Mouse (Mus musculus) CH12F3 (cell line): ENCODE measurements around the gene Evi5.

Experiments
- in situ Hi-C: fragments of 300-500 bp; cut with MboI; formaldehyde crosslinking; loops from 2 replicates; pipeline ENCODE4 v1.14.3; 2020; ENCODE audit warnings: low sequenced_read_pairs

The Evi5 gene

DNA sequence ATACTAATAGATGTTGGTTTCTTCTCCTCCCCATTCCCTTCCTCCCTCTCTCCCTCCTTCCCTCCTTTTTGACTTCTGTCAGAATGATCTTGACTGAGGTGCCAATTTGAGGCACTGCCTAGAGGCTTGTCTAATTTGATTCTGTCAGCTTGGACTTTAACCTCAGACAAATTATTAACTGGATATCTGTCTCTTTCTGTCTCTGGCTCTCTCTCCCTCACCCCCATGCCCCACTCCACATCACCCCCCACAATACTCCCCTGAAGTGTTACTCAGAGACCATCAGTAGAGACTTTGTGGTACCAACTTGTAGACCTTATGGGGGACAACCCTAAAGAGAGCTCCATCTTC, 329 bp upstream of the Evi5 start:
- in situ Hi-C loops: loop anchor here (25.0 kb wide), 1 partner anchor 263 kb away; no protein-coding TSS in a partner anchor

DNA sequence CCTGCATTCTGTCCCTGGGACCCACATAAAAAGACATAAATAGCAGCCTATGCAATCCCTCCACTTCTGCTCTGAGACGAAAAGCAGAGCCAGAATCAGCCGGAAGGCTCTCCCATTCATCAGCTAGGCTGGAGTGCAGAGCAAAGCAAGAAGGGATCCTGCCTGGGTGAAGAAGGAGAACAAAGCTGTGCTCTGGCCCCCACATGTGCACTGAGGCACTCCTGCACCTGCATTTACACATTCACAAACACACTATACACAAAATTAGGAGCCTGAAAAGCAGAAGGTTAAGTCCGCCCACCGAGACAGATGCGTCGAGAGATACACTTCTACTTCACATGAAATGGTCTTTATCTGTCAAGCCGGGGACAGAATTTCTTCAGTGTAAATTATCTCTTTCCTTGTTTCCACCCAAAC, 1.0 kb downstream of the Evi5 start:
- in situ Hi-C loops: no loop called here

DNA sequence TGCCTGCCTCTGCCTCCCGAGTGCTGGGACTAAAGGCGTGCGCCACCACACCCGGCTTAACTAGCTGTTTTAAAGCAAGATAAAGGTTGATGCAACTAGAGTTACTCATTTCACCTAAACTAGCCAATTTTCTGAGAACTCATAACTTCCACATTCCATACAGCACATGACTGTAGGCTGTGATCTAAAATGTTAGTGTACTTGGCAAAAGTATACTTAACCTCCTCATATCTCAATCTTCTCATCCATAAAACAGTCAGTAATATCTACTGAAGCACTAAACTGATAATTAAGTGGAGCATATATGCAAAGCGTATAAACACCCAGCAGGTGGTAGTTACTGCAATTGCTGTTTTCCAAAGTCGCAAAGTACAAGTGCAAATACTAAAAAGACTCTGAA, 1.6 kb downstream of the Evi5 start:
- in situ Hi-C loops: no loop called here

- in situ Hi-C loops: no loop called here
These were observed 5.2 kb downstream of the Evi5 start for GRCm38 (mm10) chr5:107869701-107870100.

DNA sequence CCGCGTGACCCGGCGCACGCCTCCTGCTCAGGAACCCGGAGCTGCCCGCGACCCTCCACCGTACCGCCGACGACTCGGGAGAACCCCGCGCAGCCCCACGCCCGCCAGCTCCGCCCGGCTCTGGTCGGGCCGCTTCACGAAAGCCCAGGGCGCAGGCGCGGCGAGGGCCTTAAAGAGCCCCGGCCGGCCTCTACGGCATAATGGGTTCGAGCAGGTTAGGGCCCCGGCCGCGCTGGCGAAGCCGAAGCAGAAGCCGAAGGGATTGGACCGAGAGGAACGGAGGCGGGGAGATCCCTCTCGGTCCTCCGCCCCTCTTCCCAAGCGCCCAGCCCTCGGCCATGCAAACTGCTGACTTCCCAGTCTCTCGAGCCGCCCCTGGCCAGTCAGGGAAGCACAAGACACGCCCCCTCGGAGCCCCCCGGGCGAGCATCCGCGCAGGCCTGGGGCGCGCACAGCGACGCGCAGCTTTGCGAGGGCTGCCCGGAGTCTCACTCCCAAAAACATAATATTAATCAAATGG, 5.9 kb downstream of the Evi5 start:
- in situ Hi-C loops: no loop called here

DNA sequence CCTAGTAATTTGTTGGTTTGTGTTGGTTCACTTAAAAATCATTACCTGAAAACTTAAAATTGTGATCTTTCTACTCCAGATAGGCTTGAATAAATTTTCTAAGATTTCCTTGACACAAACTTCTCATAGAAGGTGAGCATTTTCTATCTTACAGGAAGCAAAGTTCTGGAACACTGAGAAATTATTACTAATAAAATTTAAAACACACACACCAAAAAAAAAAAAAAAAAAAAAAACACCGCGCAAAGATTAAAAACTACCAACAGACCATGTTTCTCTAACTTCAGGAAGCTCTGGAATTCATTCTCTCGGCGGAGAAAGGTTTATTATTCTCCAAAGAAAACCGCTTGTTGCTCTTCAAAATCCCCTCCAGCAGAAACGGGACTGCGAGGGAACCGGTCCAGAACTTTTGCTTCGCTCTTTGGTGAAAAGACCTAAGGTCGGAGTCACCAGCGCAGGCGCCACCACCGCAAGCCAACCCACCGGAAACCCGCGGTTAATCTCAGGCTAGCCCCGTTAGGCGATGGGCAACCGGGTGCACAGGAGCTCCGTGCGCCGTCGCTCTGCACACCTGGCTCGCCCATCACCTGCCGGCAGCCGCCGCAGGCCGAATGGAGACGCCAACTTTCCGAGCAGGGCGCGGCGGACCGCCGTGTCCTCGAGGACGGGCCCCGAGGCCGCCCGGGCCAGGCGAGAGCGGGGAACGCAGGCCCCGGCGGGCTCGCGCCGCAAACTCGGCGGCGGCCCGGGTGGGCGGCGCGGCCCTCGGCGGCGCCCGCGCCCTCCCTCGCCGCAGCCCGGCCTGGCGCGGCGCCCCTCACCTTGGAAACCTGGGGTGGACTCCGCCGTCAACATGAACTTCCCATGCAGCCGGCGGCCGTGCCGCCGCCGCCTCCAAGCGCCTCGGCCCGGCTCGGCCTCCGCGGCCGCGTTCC, 6.7 kb downstream of the Evi5 start:
- in situ Hi-C loops: no loop called here

DNA sequence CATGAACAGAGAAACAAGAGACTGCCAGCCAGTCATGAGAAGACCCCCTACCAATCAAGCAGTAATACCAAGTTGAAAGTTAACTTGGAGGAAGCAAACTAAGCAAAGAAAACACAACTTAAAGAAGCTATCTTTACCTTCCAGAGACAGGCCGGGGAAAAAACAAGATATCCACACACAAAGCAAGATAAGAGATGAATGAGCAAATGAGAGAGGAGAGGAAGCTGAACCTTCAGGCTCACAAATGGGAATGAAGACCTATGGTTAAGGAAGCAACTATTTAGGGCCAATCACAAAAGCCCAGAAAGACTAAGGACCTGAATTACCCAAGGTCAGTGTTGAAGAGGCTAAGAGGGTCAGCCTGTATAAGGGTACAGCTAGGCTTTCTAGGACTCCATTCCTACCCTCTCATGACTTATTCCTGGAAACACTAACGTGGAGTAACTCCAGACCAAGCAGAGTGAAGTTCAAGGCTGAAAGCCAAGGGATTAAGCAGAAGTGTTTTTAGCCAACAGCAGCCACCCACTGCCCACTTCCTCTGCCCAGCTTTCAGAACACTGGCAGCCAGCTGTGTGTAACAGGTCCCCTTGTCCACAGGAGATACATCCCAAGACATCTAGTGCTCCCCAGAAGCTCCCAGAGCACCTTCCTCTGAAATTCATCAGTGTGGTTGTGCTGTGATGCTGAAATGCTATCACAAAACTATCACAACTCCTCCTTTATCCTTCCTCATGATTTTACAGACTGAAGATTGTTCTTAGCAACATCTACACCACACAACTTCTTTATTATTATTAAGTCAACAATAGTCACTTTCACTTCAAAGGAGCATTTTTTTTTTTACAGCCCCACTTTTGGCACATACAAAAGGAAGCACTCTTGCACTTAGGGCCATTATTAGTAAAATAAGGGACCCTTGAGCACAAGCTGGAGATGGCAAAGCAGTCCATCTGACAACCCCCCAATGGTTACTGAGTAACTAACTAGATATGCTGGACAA, 8.5 kb downstream of the Evi5 start:
- in situ Hi-C loops: no loop called here

- in situ Hi-C loops: no loop called here
These were observed 10.9 kb downstream of the Evi5 start for GRCm38 (mm10) chr5:107863971-107864370.

DNA sequence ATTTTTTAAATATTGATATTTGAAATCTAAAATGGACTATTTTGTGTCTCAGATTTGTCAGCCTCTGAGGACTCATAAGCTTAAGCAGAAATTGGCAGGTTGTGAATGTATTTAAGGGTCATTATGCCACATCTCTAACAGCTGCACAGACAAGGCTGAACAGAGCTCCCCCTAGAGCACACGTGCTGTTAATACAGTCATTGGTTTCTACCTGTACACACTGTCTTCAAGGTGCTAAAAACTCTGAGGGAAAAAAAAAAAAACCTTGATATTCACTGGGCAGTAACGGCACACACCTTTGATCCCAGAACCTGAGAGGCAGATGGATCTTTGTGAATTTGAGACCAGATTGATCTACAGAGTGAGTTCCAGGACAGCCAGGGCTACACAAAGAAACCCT, 15.9 kb downstream of the Evi5 start:
- in situ Hi-C loops: no loop called here

- in situ Hi-C loops: no loop called here
These were observed 19.4 kb downstream of the Evi5 start for GRCm38 (mm10) chr5:107855546-107855945.

- in situ Hi-C loops: no loop called here
These were observed 20.4 kb downstream of the Evi5 start for GRCm38 (mm10) chr5:107854556-107854955.

DNA sequence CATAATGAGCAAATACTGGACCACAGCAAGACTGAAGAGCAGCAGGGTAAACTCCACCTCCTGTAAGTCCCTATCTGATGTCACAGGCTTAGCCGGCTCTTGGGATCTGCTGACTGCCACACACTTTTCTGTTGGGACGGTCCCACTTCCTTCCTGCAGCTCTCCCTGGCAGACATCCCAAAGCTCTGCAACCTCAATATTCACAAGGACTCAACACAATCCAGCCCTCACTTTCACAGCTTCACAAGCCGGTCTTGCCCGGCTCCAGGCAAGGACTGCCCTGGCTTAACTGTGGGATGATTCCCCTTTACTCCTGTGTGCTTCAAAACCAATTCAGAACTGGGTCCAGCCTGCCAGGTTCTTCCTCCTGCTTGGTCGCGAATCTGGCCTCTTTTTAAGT, 21.1 kb downstream of the Evi5 start:
- in situ Hi-C loops: no loop called here

GRCm38 (mm10) chr5:107848964-107849363, 25.9 kb downstream of the Evi5 start:
- in situ Hi-C loops: no loop called here

- in situ Hi-C loops: no loop called here
These were observed 27.1 kb downstream of the Evi5 start for GRCm38 (mm10) chr5:107847817-107848216.

DNA sequence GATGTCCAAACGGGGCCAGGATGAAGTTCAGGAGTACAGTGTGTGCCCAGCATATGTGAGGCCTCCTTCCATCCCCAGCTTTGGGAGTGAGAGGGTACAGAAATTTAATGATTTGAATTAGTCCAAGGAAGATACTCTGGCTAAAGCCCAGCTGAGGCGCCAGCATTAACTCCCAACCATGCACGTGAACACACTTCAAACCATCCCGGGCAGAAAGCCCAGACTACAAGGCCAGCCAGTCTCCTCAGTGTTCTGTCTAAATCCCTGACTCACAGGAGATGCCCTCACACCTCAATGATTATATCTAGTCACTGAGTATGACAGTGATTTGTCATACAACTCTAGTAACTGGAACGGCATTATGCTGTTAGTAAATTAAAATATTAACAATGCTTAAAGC, 27.6 kb downstream of the Evi5 start:
- in situ Hi-C loops: no loop called here

DNA sequence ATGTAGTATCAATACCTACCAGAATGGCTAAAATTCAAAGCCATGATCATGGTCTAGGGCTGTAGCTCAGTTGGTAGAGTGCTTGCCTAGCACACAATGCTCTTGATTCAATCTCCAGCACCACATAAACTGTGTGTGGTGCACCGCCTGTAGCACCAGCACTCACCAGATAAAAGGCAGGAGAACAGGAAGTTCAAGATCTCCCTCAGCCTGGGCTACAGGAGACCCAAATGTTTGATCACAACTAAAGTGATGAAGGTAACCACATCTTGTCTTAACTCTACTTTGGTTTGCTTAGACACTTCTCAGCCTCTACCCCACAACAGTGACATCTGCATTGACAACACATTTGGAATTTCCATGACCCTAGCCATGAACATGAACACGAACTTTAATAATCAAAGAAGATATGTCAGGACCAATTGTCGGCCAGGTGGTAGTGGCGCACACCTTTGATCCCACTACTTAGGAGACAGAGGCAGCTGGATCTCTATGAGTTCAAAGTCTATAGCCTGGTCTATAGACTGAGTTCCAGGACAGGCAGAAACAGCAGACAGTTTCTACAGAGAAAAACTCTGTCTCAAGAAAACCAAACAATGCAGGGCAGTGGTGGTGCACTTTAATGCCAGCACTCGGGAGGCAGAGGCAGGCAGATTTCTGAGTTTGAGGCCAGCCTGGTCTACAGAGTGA, 34.2 kb downstream of the Evi5 start:
- in situ Hi-C loops: no loop called here

DNA sequence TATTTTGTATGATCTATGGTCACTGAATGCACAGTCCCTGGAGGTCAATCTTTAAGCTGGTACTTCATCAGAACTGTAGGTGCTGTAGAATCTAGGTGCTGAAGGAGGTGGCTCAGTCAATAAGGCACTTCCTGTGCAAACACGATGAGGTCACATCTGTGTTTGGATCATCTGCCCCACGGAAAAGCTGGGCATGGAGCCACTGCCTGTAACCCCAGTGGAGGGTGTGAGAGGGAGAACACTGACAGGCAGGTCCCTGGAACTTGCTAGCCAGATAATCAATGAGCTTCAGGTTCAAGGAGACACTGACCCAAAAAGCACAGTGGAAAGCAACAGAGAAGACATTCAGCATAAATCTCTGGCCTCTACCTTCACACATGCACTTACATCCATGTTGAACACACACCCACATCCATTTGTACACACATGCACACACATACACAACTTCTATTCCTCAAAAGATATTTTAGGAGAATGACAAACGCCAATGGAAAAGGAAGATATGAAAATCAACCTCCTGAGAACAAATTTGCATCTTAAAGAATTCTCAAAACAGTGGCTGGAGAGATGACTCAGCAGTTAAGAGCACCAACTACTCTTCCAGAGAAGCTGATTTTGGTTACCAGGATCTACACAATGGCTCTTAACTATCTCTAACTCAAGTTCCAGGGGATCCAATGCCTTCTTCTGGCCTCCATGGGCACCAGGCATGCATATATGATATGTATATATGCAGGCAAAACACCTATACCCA, 35.8 kb downstream of the Evi5 start:
- in situ Hi-C loops: no loop called here

DNA sequence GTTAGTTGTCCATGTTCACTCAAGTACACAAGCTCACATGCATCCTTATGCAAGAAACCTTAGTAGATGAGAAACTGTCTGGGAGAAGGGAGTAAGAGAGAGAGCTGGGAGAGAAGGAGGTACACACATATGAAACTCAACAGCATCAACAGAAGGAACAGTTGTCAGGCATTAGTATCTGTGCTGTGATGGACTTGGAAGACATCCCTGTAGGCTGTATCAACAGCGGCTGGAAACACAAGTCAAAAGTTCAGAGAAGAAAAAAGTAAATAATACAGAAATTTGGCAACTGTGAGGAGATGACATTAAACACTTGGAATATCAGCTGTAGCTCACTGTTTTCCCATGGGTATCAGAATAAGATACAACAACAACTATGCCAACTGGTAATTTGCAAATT, 40.6 kb downstream of the Evi5 start:
- in situ Hi-C loops: no loop called here

DNA sequence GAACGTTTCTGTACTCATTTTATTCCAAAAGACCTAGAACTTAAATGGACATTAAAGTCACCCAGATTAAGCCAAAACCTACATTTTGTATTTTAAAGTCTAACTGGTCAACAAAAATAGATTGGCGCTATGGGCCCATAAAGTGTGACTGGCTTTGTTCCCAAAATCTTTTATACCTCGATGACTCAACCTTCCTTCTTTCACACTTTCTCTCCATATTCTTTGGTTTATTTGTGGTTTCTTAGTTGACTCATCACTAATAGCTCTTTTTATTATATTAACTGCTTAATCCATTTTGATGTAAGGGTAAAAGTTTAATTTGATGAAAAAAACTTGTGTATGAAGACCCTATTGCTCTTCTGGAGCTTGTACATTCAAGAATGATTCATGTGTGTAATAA, 43.6 kb downstream of the Evi5 start:
- in situ Hi-C loops: no loop called here

DNA sequence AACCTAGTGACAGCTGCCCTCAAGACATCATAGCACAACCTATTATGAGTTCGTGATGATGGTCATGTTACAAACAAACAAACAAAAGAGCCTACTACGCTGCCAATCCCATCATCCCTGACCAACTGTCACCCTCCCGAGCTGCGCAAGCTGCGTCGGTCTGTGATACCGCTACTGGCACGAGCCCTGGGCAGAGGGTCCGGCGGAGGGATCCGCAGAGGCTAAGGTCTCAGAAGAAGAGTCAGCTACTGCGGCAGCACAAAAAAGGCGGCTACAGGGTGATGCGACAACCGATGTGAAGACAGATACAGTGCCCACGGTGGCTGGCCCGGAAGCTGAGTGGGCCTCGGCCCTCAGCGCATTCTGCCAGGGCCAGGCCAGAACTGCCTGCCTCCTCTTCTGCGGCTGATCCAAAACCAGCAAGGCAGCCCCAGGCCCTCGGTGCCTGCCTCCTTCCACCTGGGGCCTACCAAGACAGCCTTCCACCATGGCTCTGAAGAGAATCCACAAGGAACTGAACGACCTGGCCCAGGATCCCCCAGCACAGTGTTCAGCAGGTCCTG, 44.8 kb downstream of the Evi5 start, which contains the start of gene Ube2d2b:
Ube2d2b (plus strand) TSS at position 102 of the 563 bp plus-strand sequence.
- in situ Hi-C loops: no loop called here
